Mouse (Mus musculus): ENCODE measurements around the gene Morn3. TPM values are rescaled to one million over a fixed set of nuclear protein-coding genes. Genes with fewer than 3 reads are reported as not detected.
A peak's percentile ranks its signal among the peaks of the same experiment; 100 is the strongest.

Morn3 gene
- polyA plus RNA-seq, 1 experiment from 2014 or later, result not detected

GRCm38 (mm10) chr5:123000901-123001300, 45.9 kb downstream of the Morn3 start:
- no peak overlapping the region for H3K9ac ChIP-seq (ENCODE audit: low read depth, low read length)
- no peaks in the 10 kb centered on the region for H3K36me3 ChIP-seq (ENCODE audit: control insufficient read depth, insufficient read depth)
- H3K9me3 ChIP-seq (ENCODE audit: control insufficient read depth), result no peaks in the 10 kb centered on the region
- no peak overlapping the region for H3K27ac ChIP-seq (ENCODE audit: low read depth, low read length)
- no peak overlapping the region for H3K4me3 ChIP-seq (ENCODE audit: low read depth, low read length)
- 70% methylated on average over 1 of the region's 1 CpGs for WGBS
- ATAC-seq, result no peak
- H3K27me3 ChIP-seq (replicated peaks; ENCODE audit: control insufficient read depth, insufficient read depth, low read length), result no peaks in the 10 kb centered on the region
- TF ChIP-seq CTCF (IDR thresholded peaks at IDR 0.05; ENCODE audit: low read depth), result no peak
- H3K4me1 ChIP-seq (replicated peaks; ENCODE audit: control insufficient read depth, insufficient read depth, low read length), result no peaks in the 10 kb centered on the region
- H3K4me2 ChIP-seq (replicated peaks; ENCODE audit: low read depth), result no peak overlapping the region

- no peak overlapping the region for H3K27ac ChIP-seq (ENCODE audit: low read depth, low read length)
- no peaks in the 10 kb centered on the region for H3K27me3 ChIP-seq (replicated peaks; ENCODE audit: control insufficient read depth, insufficient read depth, low read length)
- H3K36me3 ChIP-seq (ENCODE audit: control insufficient read depth, insufficient read depth), result no peaks in the 10 kb centered on the region
- H3K9me3 ChIP-seq (ENCODE audit: control insufficient read depth), result no peaks in the 10 kb centered on the region
- 80% methylated on average over 18 of the region's 18 CpGs for WGBS
- no peak for TF ChIP-seq CTCF (IDR thresholded peaks at IDR 0.05; ENCODE audit: low read depth)
- no peak for ATAC-seq
- no peak overlapping the region for H3K4me3 ChIP-seq (ENCODE audit: low read depth, low read length)
- H3K4me1 ChIP-seq (replicated peaks; ENCODE audit: control insufficient read depth, insufficient read depth, low read length), result no peaks in the 10 kb centered on the region
- H3K9ac ChIP-seq (ENCODE audit: low read depth, low read length), result no peak overlapping the region
- H3K4me2 ChIP-seq (replicated peaks; ENCODE audit: low read depth), result no peak overlapping the region
These were observed 49.3 kb downstream of the Morn3 start for GRCm38 (mm10) chr5:122997205-122998204.

- Histone ChIP-seq H3K27me3 (replicated peaks; ENCODE audit: control insufficient read depth, insufficient read depth, low read length) (no peaks in the 10 kb centered on the region), H3K4me2 (replicated peaks; ENCODE audit: low read depth) (0 out of 2 replicates have a peak overlapping the region, but pooled peaks have one; percentile 49), H3K27ac (ENCODE audit: low read depth, low read length) (no peak overlapping the region), H3K9ac (ENCODE audit: low read depth, low read length) (no peak overlapping the region), H3K36me3 (ENCODE audit: control insufficient read depth, insufficient read depth) (no peaks in the 10 kb centered on the region), H3K9me3 (ENCODE audit: control insufficient read depth) (no peaks in the 10 kb centered on the region), H3K4me1 (replicated peaks; ENCODE audit: control insufficient read depth, insufficient read depth, low read length) (peaks cover 5% of the 10 kb centered on the region; the same call in 1 of the 2 replicates), H3K4me3 (ENCODE audit: low read depth, low read length) (no peak overlapping the region)
- ATAC-seq, result no peak
- no peak for TF ChIP-seq CTCF (IDR thresholded peaks at IDR 0.05; ENCODE audit: low read depth)
- WGBS, result 13% methylated on average over 1 of the region's 1 CpGs
These were observed 51.9 kb downstream of the Morn3 start for GRCm38 (mm10) chr5:122994910-122995309.

GRCm38 (mm10) chr5:122994303-122994846, 52.4 kb downstream of the Morn3 start:
- no peak overlapping the region for H3K4me3 ChIP-seq (ENCODE audit: low read depth, low read length)
- no peak overlapping the region for H3K27ac ChIP-seq (ENCODE audit: low read depth, low read length)
- TF ChIP-seq CTCF (IDR thresholded peaks at IDR 0.05; ENCODE audit: low read depth), result no peak
- H3K27me3 ChIP-seq (replicated peaks; ENCODE audit: control insufficient read depth, insufficient read depth, low read length), result no peaks in the 10 kb centered on the region
- H3K9me3 ChIP-seq (ENCODE audit: control insufficient read depth), result no peaks in the 10 kb centered on the region
- H3K4me1 ChIP-seq (replicated peaks; ENCODE audit: control insufficient read depth, insufficient read depth, low read length), result peaks cover 5% of the 10 kb centered on the region; the same call in 1 of the 2 replicates
- no peak overlapping the region for H3K9ac ChIP-seq (ENCODE audit: low read depth, low read length)
- ATAC-seq, result peak; percentile 87
- H3K36me3 ChIP-seq (ENCODE audit: control insufficient read depth, insufficient read depth), result no peaks in the 10 kb centered on the region
- peak overlapping the region; percentile 49 for H3K4me2 ChIP-seq (replicated peaks; ENCODE audit: low read depth)
- WGBS, result 9% methylated on average over 5 of the region's 5 CpGs

- ATAC-seq, result no peak
- Histone ChIP-seq H3K4me1 (replicated peaks; ENCODE audit: control insufficient read depth, insufficient read depth, low read length) (peaks cover 5% of the 10 kb centered on the region; the same call in 1 of the 2 replicates), H3K27me3 (replicated peaks; ENCODE audit: control insufficient read depth, insufficient read depth, low read length) (no peaks in the 10 kb centered on the region), H3K36me3 (ENCODE audit: control insufficient read depth, insufficient read depth) (no peaks in the 10 kb centered on the region), H3K27ac (ENCODE audit: low read depth, low read length) (no peak overlapping the region), H3K4me3 (ENCODE audit: low read depth, low read length) (no peak overlapping the region), H3K9me3 (ENCODE audit: control insufficient read depth) (no peaks in the 10 kb centered on the region), H3K9ac (ENCODE audit: low read depth, low read length) (no peak overlapping the region), H3K4me2 (replicated peaks; ENCODE audit: low read depth) (peak overlapping the region; percentile 49)
- no peak; the same call in 1 of the 2 replicates for TF ChIP-seq CTCF (IDR thresholded peaks at IDR 0.05; ENCODE audit: low read depth)
- 42% methylated on average over 2 of the region's 2 CpGs for WGBS
These were observed 53.0 kb downstream of the Morn3 start for GRCm38 (mm10) chr5:122993811-122994210.

- no peak overlapping the region for H3K27ac ChIP-seq (ENCODE audit: low read depth, low read length)
- ATAC-seq, result no peak
- WGBS, result 50% methylated on average over 5 of the region's 5 CpGs
- no peak overlapping the region for H3K9ac ChIP-seq (ENCODE audit: low read depth, low read length)
- H3K4me2 ChIP-seq (replicated peaks; ENCODE audit: low read depth), result no peak overlapping the region
- H3K27me3 ChIP-seq (replicated peaks; ENCODE audit: control insufficient read depth, insufficient read depth, low read length), result no peaks in the 10 kb centered on the region
- no peaks in the 10 kb centered on the region for H3K36me3 ChIP-seq (ENCODE audit: control insufficient read depth, insufficient read depth)
- no peak for TF ChIP-seq CTCF (IDR thresholded peaks at IDR 0.05; ENCODE audit: low read depth)
- peaks cover 10% of the 10 kb centered on the region; the same call in 1 of the 2 replicates for H3K4me1 ChIP-seq (replicated peaks; ENCODE audit: control insufficient read depth, insufficient read depth, low read length)
- no peaks in the 10 kb centered on the region for H3K9me3 ChIP-seq (ENCODE audit: control insufficient read depth)
- H3K4me3 ChIP-seq (ENCODE audit: low read depth, low read length), result no peak overlapping the region
These were observed 55.3 kb downstream of the Morn3 start for GRCm38 (mm10) chr5:122991350-122992004.
